Mouse (Mus musculus) spleen, postnatal 36 days (tissue): ENCODE measurements around the gene Cela3a.
"Not testable (repeated sequence)": the region's sequence is repeated elsewhere in the genome, so short reads cannot be mapped to it uniquely, and the experiment has no call there.

Source experiments
- DNase-seq, 2 experiments: peaks; one replicate each; pipeline ENCODE4 v3.0.0; 2022; ENCODE audit warnings: low spot score in 2 of 2, mixed read lengths in 1 of 2

Cela3a gene

DNA sequence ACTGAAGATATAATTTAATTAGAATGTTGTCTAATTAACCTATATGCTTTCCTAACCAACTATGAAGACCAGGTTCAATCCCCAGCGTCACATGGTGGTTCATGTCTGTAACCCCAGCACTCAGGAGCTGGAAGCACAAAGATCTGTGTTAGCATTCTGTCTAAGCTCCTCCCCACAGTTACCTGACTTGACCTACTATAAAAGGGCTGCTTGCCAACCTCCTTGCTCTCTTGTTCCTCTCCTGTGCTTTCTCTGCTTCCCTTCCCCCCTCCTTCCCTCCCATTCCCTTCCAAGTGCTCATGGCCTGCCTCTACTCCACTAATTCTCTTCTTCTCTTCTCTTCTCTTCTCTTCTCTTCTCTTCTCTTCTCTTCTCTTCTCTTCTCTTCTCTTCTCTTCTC, 5.3 kb upstream of the Cela3a start:
- DNase-seq, result no peak

DNA sequence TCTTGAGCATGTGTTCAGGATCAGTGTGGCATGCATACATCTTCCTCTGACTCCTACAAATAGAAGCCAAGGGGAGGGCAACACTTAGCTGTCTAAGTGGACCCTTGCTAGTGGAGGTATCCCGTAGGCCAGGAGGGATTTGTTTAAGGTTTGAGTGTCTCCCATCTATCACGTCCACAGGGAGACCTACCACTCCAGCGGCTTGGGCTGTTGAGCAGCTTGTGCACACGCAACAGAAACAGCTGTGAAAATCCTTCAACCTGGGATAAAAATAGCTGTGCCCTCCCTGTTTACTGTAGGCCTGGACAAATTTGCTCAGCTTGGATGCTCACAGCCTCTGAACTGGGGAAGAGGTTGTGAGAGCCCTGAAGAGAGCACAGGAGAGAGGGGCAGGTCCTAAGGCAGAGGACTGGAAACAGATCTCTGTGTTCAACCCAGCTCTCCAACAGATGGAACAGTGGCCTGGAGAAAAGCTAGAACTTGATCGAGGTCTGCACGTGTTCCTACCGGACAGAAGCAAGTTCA, 2.7 kb upstream of the Cela3a start:
- not testable (repeated sequence) for DNase-seq

DNA sequence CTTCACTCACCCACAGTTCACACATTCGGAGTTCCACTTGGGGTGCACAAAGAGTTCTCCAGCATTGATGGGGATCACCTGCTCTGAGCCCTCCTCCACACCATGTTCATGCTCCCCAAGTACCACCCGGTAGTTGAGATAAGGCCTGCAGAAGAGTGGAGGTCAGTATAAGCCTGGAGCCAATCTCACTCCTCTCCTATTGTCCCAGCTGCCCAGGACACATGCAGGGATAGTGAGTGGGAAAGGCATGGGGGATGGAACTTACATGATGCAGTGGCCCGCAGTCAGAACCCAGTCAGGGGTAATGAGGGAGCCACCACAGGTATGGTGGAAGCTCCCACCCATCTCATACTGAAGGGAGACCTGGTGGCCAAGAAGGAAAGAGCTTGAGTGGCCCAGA, 4.0 kb downstream of the Cela3a start:
- no peak for DNase-seq

GRCm38 (mm10) chr4:137396641-137397525, 12.7 kb downstream of the Cela3a start:
- DNase-seq, result no peak

DNA sequence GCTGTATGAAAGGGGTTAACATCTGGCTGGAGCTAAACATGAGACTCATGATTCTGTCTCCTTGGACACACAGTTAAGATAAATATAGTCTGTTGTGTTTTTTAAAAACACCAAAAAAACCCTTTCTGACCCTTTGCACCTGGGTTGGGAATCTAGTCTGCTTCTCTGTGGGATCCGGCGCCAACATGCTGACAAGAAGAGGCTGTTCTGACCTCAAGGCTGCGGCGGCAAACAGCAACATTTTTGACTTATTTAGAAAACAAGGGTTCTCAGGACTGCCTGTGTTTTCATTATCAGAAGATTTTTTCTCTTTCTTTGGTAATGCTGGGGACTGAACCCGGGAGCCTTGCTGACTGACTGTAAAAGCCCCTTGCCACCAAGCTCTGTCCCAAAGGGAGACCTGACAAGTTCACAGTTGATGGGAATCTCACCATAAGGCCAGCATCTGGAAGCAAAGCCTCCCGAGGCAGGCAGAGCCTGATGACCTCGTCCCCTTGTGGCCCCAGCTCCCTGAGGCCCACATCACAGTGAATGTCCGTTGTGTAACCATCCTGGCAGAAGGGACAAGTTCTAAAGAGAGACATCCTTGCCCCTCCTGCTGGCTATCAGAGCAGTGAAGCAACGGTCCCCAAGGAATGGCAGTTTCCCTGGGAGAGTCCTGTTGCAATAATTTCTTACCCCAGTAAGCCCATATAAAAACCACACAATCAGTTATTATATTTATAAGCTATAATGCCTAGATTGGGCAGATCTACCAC, 16.0 kb downstream of the Cela3a start:
- DNase-seq, result no peak

GRCm38 (mm10) chr4:137392874-137393273, 16.7 kb downstream of the Cela3a start:
- DNase-seq, result no peak

DNA sequence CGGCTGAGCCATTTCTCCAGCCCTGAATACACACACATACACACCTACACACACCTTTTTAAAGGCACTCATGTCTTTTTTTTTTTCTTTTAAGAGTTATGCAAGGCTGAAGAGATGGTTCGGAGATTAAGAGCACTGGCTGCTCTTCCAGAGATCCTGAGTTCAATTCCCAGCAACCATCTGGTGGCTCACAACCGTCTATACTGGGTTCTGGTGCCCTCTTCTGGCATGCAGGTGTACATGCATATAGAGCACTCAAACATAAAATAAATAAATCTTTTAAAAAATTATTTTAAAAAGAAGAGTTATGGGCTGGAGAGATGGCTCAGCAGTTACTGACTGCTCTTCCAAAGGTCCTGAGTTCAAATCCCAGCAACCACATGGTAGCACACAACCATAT, 18.3 kb downstream of the Cela3a start:
- no peak for DNase-seq

DNA sequence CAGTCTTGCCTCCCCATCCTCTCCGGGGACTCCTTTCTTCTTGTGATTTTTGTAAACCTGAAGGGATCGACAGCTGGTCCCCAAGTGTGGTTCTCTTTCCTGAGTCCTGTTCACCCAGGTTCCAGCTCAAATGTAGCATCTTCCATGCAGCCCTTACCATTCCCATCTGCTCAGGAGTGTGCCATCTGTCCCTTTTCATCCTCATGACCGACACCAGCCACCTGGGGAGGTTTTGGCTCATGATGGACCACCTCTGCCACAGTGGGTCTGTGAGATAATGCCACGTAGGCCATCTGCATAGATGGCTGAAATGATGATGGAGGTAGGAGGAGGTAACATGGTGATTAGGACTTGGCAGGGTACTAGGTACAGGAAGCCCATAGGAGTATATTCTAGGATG, 19.4 kb downstream of the Cela3a start:
- DNase-seq, result no peak

DNA sequence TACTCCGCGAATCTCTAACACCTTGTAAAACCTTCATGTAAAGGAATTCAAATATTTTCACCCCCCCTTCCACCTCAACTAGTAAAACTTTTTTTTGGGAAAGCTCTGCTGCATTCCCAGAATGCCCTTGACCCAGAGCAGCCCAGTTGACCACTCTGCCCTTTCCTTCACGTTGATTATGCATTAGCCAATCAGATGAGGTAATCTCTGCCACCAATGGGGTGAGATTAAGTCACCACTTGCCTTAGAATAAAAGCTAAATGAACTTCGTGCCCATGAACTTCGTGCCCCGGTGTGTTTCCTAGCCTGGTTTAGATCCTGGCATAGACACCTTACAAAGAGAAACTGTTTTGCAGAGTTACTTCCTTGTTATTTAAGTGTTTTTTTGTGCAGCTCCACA, 20.6 kb downstream of the Cela3a start:
- no peak for DNase-seq

- DNase-seq, result peak; percentile 82 to 89
Measured at GRCm38 (mm10) chr4:137388059-137388794, 21.4 kb downstream of the Cela3a start.

DNA sequence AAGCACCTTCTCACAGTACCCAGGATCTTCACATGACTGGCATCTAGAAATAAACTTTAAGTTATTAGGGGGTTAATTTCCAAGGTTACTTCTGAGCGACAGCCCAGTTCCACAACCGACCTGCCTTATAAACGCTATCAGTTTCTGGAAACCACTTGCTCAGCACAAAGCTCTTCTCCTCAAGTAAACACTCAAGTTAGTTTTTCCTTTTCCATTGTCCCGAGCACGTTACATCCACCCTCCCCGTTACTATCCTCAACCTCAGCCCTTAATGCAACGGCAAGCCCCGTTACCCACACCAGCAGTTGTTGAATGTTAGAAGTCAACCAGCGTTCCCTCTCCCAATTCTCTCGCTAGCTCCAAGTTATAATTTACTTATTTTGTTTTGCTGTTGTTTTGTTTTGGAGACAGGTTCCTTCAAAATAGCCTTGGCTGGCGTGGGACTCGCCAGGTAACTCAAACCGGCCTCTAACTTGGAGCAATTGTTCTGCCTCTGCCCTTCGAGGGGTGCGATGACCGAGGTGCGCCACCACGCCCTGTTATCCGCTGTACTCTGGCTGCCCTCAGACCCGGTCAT, 22.0 kb downstream of the Cela3a start:
- DNase-seq, result no peak

DNA sequence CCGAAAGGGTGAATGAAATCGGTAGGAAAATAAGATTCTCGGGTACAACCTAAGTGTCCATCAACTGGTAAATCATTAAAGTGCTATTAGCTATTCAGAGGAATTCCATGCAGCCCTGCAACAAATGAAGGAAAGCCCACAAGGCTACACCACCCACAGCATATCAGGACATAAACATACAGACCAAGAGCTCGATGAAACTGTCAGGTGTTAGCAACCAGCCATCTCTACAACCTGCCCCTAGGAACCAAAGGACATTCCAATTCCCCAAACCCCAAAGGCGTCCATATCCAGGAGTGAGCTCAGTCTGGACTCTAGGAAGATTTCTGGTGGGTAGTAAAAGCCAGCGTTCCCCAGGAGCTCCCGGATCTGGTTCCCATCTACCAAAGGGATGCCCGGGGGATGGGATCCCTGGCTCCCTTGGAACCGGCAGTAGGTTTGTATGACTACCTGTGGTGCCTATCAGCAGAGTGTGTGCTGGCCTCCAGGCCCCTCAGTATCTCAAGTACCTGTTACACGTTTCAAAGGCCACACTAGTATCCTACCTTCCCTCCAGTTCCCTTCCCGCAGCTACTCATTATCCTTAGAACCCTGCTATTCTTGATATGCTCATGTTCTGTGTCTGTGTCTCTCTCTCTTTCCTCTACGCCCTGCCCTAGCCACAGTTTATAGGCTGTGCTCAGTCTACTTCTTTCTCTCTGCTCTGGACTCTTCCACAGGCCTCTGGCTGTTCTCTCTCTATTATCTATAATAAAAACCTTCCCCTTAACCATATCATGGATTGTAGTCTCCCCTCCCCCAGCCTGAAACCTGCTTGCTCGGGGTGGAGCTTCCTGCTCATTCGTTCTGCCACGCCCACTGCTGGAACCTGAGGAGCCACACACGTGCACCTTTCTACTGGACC, 28.6 kb downstream of the Cela3a start:
- DNase-seq, result no peak

DNA sequence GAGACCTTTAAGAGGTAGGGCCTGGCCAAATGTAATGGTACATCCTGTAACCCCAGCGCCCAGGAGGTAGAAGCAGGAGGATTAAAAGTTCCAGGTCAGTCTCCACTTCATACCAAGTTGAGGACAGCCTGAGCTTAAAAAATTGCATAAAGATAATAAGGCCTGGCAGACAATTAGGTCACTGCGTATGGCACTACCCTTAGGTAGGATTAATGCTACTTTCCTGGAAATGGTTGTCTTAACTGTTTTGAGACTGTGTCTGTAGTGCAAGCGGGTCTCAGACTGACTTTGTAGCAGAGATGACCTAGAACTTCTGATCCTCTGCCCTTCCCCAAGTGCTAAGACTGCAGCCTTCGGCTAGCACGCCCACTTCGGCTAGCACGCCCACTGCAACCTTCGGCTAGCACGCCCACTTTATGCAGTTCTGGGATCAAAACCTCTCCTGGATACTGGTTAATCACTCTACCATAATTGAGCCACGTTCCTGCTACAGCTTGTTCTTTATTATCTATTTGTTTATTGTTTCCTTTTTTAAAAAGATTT, 29.8 kb downstream of the Cela3a start:
- DNase-seq, result no peak

DNA sequence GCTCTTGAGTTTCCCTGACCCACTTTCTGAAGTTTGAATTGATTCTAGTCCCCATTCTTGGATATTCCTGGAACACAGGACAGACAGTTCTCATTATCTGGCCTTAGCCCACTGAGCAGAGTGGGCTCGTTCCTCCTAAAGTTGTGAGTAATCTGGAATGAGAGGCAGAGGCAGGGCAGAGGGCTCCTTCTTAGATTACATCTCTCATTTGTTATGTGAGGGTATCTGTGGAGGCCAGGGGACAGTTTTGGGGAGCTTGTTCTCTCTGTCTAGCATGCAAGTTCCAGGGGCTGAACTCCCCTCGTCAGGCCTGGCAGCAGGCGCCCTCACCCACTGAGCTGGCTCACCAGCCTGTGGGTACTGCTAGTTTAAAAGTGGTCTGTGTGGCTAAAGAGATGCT, 30.5 kb downstream of the Cela3a start:
- DNase-seq, result no peak

DNA sequence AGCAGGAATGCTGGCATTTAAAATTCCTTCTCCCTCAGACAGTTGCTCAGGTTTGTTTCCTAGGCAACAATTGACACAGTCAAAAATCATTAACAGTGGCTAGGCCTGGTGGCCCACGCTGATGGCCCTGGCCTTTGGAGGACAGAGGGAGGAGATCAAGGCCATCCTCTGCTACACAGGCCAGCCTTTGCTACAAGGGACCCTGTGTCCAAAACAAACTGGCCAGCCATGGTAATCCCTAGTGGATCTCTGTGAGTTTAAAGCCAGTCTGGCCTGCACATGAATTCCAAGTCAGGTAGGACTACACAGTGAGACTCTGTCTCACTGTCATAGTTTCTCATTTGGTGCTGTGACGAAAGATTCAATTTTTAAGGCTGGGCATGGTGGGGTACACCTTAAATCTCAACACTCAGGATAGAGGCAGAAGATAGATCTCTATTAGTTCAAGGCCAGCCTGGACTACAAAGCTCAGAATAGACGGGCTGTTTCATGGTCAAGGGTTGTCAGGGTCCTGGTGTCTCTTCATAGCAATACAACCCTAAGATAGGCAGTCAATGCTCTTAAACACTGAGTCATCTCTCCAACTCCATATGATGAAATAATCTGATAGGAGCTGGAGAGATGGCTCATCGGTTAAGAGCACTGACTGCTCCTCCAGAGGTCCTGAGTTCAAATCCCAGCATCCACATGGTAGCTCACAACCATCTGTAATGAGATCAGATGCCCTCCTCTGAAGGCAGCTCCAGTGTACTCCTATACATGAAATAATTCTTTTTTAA, 31.9 kb downstream of the Cela3a start:
- DNase-seq, result no peak

DNA sequence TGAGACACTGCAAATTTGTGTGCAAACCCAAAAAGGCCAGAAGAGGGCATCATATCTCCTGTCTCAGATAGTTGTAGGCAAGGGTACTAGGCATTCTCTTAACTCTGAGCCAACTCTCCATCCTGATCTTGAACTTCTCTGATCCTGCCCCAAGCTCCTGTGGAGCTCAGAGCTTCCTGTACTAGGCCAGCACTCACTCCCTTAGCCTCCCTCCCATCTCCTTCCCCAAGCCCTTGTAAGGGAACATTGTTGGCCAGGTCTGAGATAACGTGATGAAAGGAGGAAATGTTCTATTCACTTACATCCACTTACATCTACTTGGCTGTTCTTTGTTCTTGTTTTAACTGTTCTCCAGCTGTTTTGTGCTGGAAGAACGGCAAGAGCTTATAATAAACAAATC, 32.8 kb downstream of the Cela3a start:
- no peak for DNase-seq

DNA sequence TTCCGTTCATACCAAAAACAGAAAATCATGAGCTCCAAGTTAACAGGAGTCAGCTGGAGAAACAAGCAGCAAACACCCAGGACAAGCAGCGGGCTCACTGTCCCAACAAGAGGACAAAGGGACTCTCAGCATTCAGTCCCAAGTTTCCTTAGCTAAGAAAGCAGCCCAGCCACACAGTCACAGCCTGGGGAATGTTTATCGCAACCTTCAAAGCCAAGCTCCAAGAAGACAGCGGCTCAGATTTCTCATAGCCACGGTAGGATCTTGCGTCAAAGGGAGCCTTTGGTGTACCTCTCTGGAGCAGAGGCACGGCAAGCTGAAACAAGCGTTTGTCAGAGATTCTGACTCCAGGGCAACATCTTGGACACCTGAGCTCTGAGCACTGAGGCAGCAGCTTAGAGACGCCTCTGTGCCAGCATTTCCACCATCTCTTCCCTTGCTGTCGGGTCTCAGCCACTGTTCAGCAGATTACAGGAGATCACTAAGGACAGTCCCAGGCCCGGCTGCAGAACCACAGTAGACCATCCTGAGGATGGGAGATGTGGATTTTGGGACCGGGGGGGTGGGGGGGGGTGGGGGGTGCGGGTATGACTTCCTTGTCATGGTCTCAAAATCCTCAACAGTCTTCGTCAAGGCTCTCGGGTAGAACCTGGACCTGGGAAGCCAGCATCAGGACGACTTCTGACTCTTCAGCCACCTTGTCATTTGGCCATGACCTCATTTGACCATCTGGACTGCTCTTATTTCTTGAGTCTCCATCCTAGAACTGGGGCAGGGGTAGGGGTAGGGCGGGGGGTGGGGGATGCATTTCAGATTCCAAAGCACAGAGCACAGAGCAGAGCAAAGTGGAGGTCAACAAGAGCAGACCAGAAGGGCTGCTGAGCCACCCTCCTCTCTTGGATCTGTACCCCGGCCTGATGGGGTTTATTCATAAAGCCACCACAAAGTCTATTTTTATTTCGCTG, 34.0 kb downstream of the Cela3a start:
- DNase-seq, result no peak

GRCm38 (mm10) chr4:137373711-137374110, 35.9 kb downstream of the Cela3a start:
- no peak for DNase-seq
